Mouse (Mus musculus): Measurements from ENCODE around the gene Aox4.

The Aox4 gene

GRCm38 (mm10) chr1:58298347-58298746 is 88.2 kb downstream of the Aox4 start:
- DNase-seq (ENCODE audit: low read depth in 2 of 2, low spot score in 2 of 2) = no peak

- DNase-seq (ENCODE audit: low read depth in 2 of 2, low spot score in 2 of 2) = peak; percentile 33 to 58
Observed at GRCm38 (mm10) chr1:58301073-58301472, 90.9 kb downstream of the Aox4 start.

GRCm38 (mm10) chr1:58302015-58302414 is 91.8 kb downstream of the Aox4 start:
- no peak for DNase-seq (ENCODE audit: low read depth in 2 of 2, low spot score in 2 of 2)

- no peak for DNase-seq (ENCODE audit: low read depth in 2 of 2, low spot score in 2 of 2)
Observed at GRCm38 (mm10) chr1:58303009-58303408, 92.8 kb downstream of the Aox4 start.

- peak; percentile 45 to 63 for DNase-seq (ENCODE audit: low read depth in 2 of 2, low spot score in 2 of 2)
Observed at GRCm38 (mm10) chr1:58303726-58304125, 93.5 kb downstream of the Aox4 start.

GRCm38 (mm10) chr1:58304296-58304695 is 94.1 kb downstream of the Aox4 start:
- peak; percentile 35 to 37 for DNase-seq (ENCODE audit: low read depth in 2 of 2, low spot score in 2 of 2)

- DNase-seq (ENCODE audit: low read depth in 2 of 2, low spot score in 2 of 2) = no peak
Observed at GRCm38 (mm10) chr1:58307181-58307580, 97.0 kb downstream of the Aox4 start.

- DNase-seq (ENCODE audit: low read depth in 2 of 2, low spot score in 2 of 2) = no peak
Observed at GRCm38 (mm10) chr1:58308594-58308993, 98.4 kb downstream of the Aox4 start.

DNA sequence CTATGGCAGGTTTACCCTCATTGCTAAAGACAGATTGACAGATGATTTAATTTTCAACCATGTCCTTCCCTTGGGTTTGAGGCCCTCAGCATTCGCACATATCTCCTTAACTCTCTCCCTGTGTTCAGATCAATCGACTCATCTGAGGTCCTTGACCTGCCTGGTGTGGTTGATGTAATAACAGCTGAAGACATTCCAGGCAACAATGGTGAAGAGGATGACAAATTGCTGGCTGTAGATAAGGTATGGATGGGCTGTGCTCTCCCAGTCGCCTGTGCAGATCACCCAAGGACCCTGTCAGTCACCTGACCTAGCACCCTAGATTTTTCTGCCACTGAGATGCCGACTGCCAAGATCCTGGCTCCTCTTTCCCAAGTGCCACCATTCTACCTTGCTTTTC is 99.7 kb downstream of the Aox4 start:
- DNase-seq (ENCODE audit: low read depth in 2 of 2, low spot score in 2 of 2) = no peak

GRCm38 (mm10) chr1:58311221-58311864 is 101.1 kb downstream of the Aox4 start:
- peak; percentile 52 to 70 for DNase-seq (ENCODE audit: low read depth in 2 of 2, low spot score in 2 of 2)

- DNase-seq (ENCODE audit: low read depth in 2 of 2, low spot score in 2 of 2) = no peak
Observed at GRCm38 (mm10) chr1:58313173-58313572, 103.0 kb downstream of the Aox4 start.

- no peak for DNase-seq (ENCODE audit: low read depth in 2 of 2, low spot score in 2 of 2)
Observed at GRCm38 (mm10) chr1:58315532-58315931, 105.3 kb downstream of the Aox4 start.

Measured in CD8-positive naive resting alpha-beta T cell, adult 2 months (primary cell).